Mouse (Mus musculus) MEL (cell line): ENCODE measurements at regions not wholly inside any gene's neighbourhood (a gene's known extent, or its start where the extent isn't known, plus 50 kb on each side); places are given as distances from the start of the nearest gene placed in this dataset.

Experiments
- DNase-seq: peaks from one replicate; pipeline ENCODE4 v3.0.0; 2011; ENCODE audit warnings: low read depth, low spot score
- H3K27ac ChIP-seq: 2 replicates; pipeline ENCODE4 v1.5.1; 2012; ENCODE audit warnings: low read depth, mild to moderate bottlenecking, control low read depth, low read length, moderate library complexity; ENCODE audit not compliant: control insufficient read depth
- H3K27me3 ChIP-seq, 2 experiments: fragments of 150-350 bp in 1 of 2; sonication (generic) in 1 of 2; 2 replicates each; pipeline ENCODE4 v1.6.1; 2012; ENCODE audit warnings: low read length in 2 of 2, mild to moderate bottlenecking in 2 of 2, improper control_type of control experiment in 1 of 2, moderate library complexity in 1 of 2; ENCODE audit not compliant: insufficient read depth in 2 of 2, control insufficient read depth in 1 of 2
- H3K36me3 ChIP-seq, 2 experiments: 2 replicates each; pipeline ENCODE4 v1.6.1; 2012 to 2014; ENCODE audit warnings: low read length in 2 of 2, improper control_type of control experiment in 1 of 2, inconsistent platforms in 1 of 2, mild to moderate bottlenecking in 1 of 2; ENCODE audit not compliant: insufficient read depth in 2 of 2, control insufficient read depth in 1 of 2
- H3K4me1 ChIP-seq, 2 experiments: fragments of 150-350 bp in 1 of 2; sonication (generic) in 1 of 2; 2 replicates each; pipeline ENCODE4 v1.6.1; 2012; ENCODE audit warnings: low read length in 2 of 2, improper control_type of control experiment in 1 of 2, mild to moderate bottlenecking in 1 of 2; ENCODE audit not compliant: insufficient read depth in 2 of 2, control insufficient read depth in 1 of 2
- H3K4me3 ChIP-seq, 2 experiments: fragments of 150-350 bp in 1 of 2; sonication (generic) in 1 of 2; 2 replicates each; pipeline ENCODE4 v1.5.1; 2012; ENCODE audit warnings: low read depth in 2 of 2, low read length in 2 of 2, mild to moderate bottlenecking in 2 of 2, moderate library complexity in 2 of 2, control low read depth in 1 of 2, improper control_type of control experiment in 1 of 2; ENCODE audit not compliant: control insufficient read depth in 1 of 2, insufficient read depth in 1 of 2
- H3K79me2 ChIP-seq: 2 replicates; pipeline ENCODE4 v1.6.1; 2012; ENCODE audit warnings: mild to moderate bottlenecking, low read length, moderate library complexity; ENCODE audit not compliant: control insufficient read depth, poor library complexity, insufficient read depth
- H3K9ac ChIP-seq: 2 replicates; pipeline ENCODE4 v1.6.1; 2012; ENCODE audit warnings: low read depth, mild to moderate bottlenecking, control low read depth, low read length, moderate library complexity; ENCODE audit not compliant: control insufficient read depth, poor library complexity, severe bottlenecking
- H3K9me3 ChIP-seq: fragments of 150-350 bp; sonication (generic); replicated peaks from 2 replicates; pipeline ENCODE4 v1.6.1; 2012; ENCODE audit warnings: mild to moderate bottlenecking, low read length, improper control_type of control experiment, moderate library complexity; ENCODE audit not compliant: insufficient read depth
- BHLHE40 ChIP-seq: IDR thresholded peaks from 2 replicates; pipeline ENCODE4 v1.6.1; 2012; ENCODE audit warnings: low read depth, mild to moderate bottlenecking, inconsistent platforms, low read length, improper control_type of control experiment, borderline replicate concordance
- CHD1 ChIP-seq: IDR thresholded peaks from 2 replicates; pipeline ENCODE4 v1.6.1; 2012; ENCODE audit warnings: low read depth, mild to moderate bottlenecking, inconsistent platforms, low read length, improper control_type of control experiment
- E2F4 ChIP-seq: IDR thresholded peaks from 2 replicates; pipeline ENCODE4 v1.6.1; 2011; ENCODE audit warnings: low read depth, low read length, improper control_type of control experiment, borderline replicate concordance
- ELF1 ChIP-seq: IDR thresholded peaks from 2 replicates; pipeline ENCODE4 v1.6.1; 2014; ENCODE audit warnings: low read depth, mild to moderate bottlenecking, inconsistent platforms, low read length, improper control_type of control experiment, moderate library complexity
- EP300 ChIP-seq, 2 experiments: IDR thresholded peaks; 2 replicates each; pipeline ENCODE4 v1.6.1; 2011; ENCODE audit warnings: improper control_type of control experiment in 2 of 2, low read length in 2 of 2, low read depth in 1 of 2, mild to moderate bottlenecking in 1 of 2
- GABPA ChIP-seq: IDR thresholded peaks from 2 replicates; pipeline ENCODE4 v1.6.1; 2012; ENCODE audit warnings: low read depth, mild to moderate bottlenecking, inconsistent platforms, low read length, improper control_type of control experiment, moderate library complexity
- GATA1 ChIP-seq: IDR thresholded peaks from 2 replicates; pipeline ENCODE4 v1.6.1; 2011; ENCODE audit warnings: low read depth, low read length, improper control_type of control experiment
- HCFC1 ChIP-seq: IDR thresholded peaks from 2 replicates; pipeline ENCODE4 v1.6.1; 2012; ENCODE audit warnings: low read depth, mild to moderate bottlenecking, inconsistent platforms, low read length, improper control_type of control experiment, moderate library complexity
- MAX ChIP-seq: IDR thresholded peaks from 2 replicates; pipeline ENCODE4 v1.6.1; 2011; ENCODE audit warnings: low read length, improper control_type of control experiment
- MAZ ChIP-seq: IDR thresholded peaks from 2 replicates; pipeline ENCODE4 v1.6.1; 2012; ENCODE audit warnings: low read depth, mild to moderate bottlenecking, inconsistent platforms, low read length, improper control_type of control experiment
- MEF2A ChIP-seq: IDR thresholded peaks from 2 replicates; pipeline ENCODE4 v1.6.1; 2014; ENCODE audit warnings: low read depth, mild to moderate bottlenecking, inconsistent platforms, low read length, improper control_type of control experiment; ENCODE audit not compliant: poor library complexity, insufficient replicate concordance, severe bottlenecking; ENCODE audit errors: extremely low read depth
- MXI1 ChIP-seq: IDR thresholded peaks from 2 replicates; pipeline ENCODE4 v1.6.1; 2011; ENCODE audit warnings: mild to moderate bottlenecking, low read depth, low read length, improper control_type of control experiment
- MYB ChIP-seq: IDR thresholded peaks from 2 replicates; pipeline ENCODE4 v1.6.1; 2011; ENCODE audit warnings: mild to moderate bottlenecking, low read depth, low read length, improper control_type of control experiment
- MYC ChIP-seq: IDR thresholded peaks from 2 replicates; pipeline ENCODE4 v1.6.1; 2011; ENCODE audit warnings: low read depth, mild to moderate bottlenecking, low read length, improper control_type of control experiment, moderate library complexity
- NELFE ChIP-seq: IDR thresholded peaks from 2 replicates; pipeline ENCODE4 v1.6.1; 2011; ENCODE audit warnings: low read depth, low read length, improper control_type of control experiment
- NRF1 ChIP-seq: IDR thresholded peaks from 2 replicates; pipeline ENCODE4 v1.6.1; 2014; ENCODE audit warnings: low read depth, mild to moderate bottlenecking, inconsistent platforms, low read length, improper control_type of control experiment, moderate library complexity; ENCODE audit not compliant: poor library complexity, insufficient read depth, severe bottlenecking
- POLR2AphosphoS2 ChIP-seq: IDR thresholded peaks from 2 replicates; pipeline ENCODE4 v1.6.1; 2011; ENCODE audit warnings: low read length, improper control_type of control experiment
- POLR2AphosphoS5 ChIP-seq: IDR thresholded peaks from 2 replicates; pipeline ENCODE4 v1.6.1; 2012; ENCODE audit warnings: low read depth, borderline replicate concordance, mild to moderate bottlenecking, inconsistent platforms, low read length, moderate library complexity, mixed read lengths
- RAD21 ChIP-seq: IDR thresholded peaks from 2 replicates; pipeline ENCODE4 v1.6.1; 2011; ENCODE audit warnings: mild to moderate bottlenecking, low read depth, low read length, improper control_type of control experiment
- RCOR1 ChIP-seq: IDR thresholded peaks from 2 replicates; pipeline ENCODE4 v1.6.1; 2012; ENCODE audit warnings: low read depth, mild to moderate bottlenecking, inconsistent platforms, low read length, improper control_type of control experiment
- SIN3A ChIP-seq: IDR thresholded peaks from 2 replicates; pipeline ENCODE4 v1.6.1; 2012; ENCODE audit warnings: low read length, improper control_type of control experiment, inconsistent platforms
- SMC3 ChIP-seq: IDR thresholded peaks from 2 replicates; pipeline ENCODE4 v1.6.1; 2011; ENCODE audit warnings: low read depth, low read length, improper control_type of control experiment
- TAL1 ChIP-seq: IDR thresholded peaks from 2 replicates; pipeline ENCODE4 v1.6.1; 2012; ENCODE audit warnings: mild to moderate bottlenecking, inconsistent platforms, low read length, moderate library complexity, mixed read lengths
- TBP ChIP-seq: IDR thresholded peaks from 2 replicates; pipeline ENCODE4 v1.8.0; 2011; ENCODE audit warnings: low read depth, low read length, improper control_type of control experiment
- USF2 ChIP-seq, 2 experiments: IDR thresholded peaks; 2 replicates each; pipeline ENCODE4 v1.6.1; 2011 to 2012; ENCODE audit warnings: improper control_type of control experiment in 2 of 2, low read length in 2 of 2, borderline replicate concordance in 1 of 2, inconsistent platforms in 1 of 2, low read depth in 1 of 2, mild to moderate bottlenecking in 1 of 2; ENCODE audit not compliant: insufficient read depth in 1 of 2
- ZKSCAN1 ChIP-seq: IDR thresholded peaks from 2 replicates; pipeline ENCODE4 v1.6.1; 2012; ENCODE audit warnings: low read depth, mild to moderate bottlenecking, inconsistent platforms, low read length, improper control_type of control experiment, moderate library complexity
- ZMIZ1 ChIP-seq: IDR thresholded peaks from 2 replicates; pipeline ENCODE4 v1.6.1; 2012; ENCODE audit warnings: low read depth, mild to moderate bottlenecking, inconsistent platforms, low read length, improper control_type of control experiment, moderate library complexity

DNA sequence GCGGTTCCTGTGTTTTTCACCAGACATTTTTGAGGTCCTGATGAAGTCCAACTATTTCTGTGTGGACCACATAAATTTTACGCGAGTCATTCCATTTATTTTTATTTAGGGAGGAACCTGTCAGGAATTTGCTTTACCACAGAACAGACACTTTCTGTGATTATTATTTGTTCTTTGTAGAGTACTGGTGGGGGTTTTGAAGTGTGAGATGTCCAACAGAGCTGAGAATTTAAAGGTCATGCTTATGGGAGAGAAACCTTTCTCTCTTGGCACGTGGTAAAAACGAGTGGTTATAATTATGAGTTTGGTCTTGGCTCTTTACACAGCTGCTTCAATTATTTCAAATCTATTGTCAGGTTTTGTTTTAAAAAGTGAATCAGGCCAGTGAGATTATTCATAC lies 143.7 kb downstream of the Moxd1 start:
- H3K27me3 ChIP-seq, result no peaks in the 10 kb centered on the region; a peak in 1 of 4 replicates
- H3K9me3 ChIP-seq, result no peaks in the 10 kb centered on the region
- H3K9ac ChIP-seq, result no peak overlapping the region
- no peaks in the 10 kb centered on the region for H3K4me1 ChIP-seq
- DNase-seq, result no peak
- no peak overlapping the region for H3K27ac ChIP-seq
- no peaks in the 10 kb centered on the region for H3K36me3 ChIP-seq
- H3K4me3 ChIP-seq, result no peak overlapping the region
- H3K79me2 ChIP-seq, result no peaks in the 10 kb centered on the region
- TF ChIP-seq MYC (no peak), TAL1 (no peak), MXI1 (no peak), MAX (no peak), NELFE (no peak), CHD1 (no peak), RAD21 (no peak), GABPA (no peak), EP300 (IDR thresholded peaks at IDR 0.05; ENCODE audit: low read depth in 1 of 2, low read length in 2 of 2) (no peak), MYB (no peak), HCFC1 (no peak), POLR2AphosphoS2 (no peak), TBP (no peak), ZMIZ1 (no peak), BHLHE40 (no peak), ELF1 (no peak), MEF2A (no peak), GATA1 (no peak), RCOR1 (no peak), SIN3A (no peak)

DNA sequence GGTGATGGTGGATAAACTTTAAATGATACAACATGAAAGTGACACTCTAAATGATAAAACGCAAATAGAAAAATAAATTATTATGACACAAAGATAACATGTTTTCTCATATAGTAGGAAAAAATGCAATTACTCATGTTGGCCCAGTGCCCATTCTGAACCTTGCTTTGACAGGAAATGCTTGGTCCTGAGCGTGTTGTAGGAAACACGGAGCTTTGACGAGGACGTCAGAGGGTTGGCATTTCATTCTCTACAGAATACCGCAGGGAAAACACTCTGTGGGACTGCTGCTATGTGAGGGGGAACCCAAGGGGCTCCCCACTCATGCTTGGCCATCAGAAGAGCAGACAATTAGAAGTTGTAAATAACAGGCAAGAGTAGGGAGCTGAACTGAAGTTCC lies 150.6 kb downstream of the Moxd1 start:
- TF ChIP-seq POLR2AphosphoS2 (no peak), SMC3 (no peak), HCFC1 (no peak), RCOR1 (no peak), ZKSCAN1 (no peak), USF2 (IDR thresholded peaks at IDR 0.05; ENCODE audit: borderline replicate concordance in 1 of 2, insufficient read depth in 1 of 2, low read depth in 1 of 2, low read length in 2 of 2) (no peak), SIN3A (no peak), ELF1 (no peak), NRF1 (no peak), E2F4 (no peak), MAZ (no peak), POLR2AphosphoS5 (no peak), TBP (no peak), EP300 (IDR thresholded peaks at IDR 0.05; ENCODE audit: low read depth in 1 of 2, low read length in 2 of 2) (no peak), RAD21 (no peak), MYC (no peak)
- Histone ChIP-seq H3K4me1 (no peaks in the 10 kb centered on the region), H3K36me3 (no peaks in the 10 kb centered on the region), H3K79me2 (no peaks in the 10 kb centered on the region), H3K27ac (no peak overlapping the region), H3K4me3 (no peak overlapping the region), H3K9ac (no peak overlapping the region), H3K9me3 (no peaks in the 10 kb centered on the region), H3K27me3 (no peaks in the 10 kb centered on the region)
- no peak for DNase-seq
